Mouse (Mus musculus) hindlimb bud, embryonic 11.5 days (tissue): ENCODE data around the gene Lactbl1.

Experiments used
- DNase-seq: peaks from one replicate; pipeline ENCODE4 v3.0.0-alpha.2; 2012; ENCODE audit warnings: low read depth, low spot score; ENCODE audit errors: extremely low spot score

Gene Lactbl1

DNA sequence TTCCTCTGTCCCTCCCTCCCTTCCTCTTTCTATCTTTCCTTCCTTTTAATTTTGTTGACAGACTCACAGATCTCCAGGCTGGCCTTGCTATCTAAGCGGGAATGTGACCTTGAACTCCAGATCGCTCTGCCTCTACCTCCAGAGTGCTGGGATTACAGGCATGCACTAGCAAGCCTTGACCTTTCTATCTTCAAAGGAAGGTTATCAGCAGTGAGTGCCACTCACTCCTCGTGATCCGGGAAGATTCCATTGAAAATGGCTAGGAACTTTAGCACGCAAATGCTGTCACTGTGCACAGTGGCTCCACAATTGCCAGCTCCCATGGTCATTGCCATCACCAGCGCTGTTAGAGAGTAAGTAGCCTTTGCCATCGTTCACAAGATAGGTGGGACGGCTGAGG is 56.8 kb downstream of the Lactbl1 start:
- no peak for DNase-seq

DNA sequence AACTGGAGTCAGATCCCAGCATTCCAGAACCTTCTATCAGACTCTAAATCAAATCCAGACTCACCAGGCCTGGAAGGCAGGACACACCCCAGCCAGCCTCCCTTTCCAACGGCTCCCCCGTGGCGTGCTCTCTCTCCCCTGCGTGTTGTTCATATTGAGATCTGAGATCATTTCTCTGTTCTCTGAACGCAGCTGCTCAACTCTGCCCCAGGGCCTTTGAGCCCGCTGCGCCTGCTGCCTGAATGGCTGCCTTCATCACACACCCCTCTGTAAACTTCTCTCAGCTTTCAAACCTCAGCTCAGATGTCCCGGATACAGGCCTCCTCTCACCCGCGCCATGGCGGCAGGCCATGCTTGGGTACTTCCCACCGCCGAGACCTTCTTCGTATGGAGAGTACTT is 58.2 kb downstream of the Lactbl1 start:
- no peak for DNase-seq

DNA sequence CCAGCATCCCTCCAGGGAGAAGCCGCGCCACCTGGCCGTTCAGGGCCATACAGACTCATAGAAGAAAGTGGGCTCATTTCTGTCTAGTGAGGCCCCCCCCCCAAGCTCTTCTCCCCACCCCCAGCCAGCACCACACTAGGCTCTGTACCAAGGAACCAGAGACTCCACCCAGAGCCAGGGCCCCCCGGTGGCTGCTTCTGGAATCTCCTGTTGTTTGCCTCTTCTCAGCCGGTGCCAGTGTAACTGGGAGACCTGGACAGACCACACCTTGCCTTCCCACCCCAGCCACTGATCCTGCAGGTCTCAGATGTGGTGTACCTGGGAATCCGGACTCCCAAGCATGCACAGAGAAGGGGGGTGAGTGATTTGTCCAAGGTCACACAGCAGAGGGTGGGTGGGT is 62.1 kb downstream of the Lactbl1 start:
- DNase-seq, result no peak

GRCm38 (mm10) chr4:136685431-136685869 is 63.0 kb downstream of the Lactbl1 start:
- no peak for DNase-seq

DNA sequence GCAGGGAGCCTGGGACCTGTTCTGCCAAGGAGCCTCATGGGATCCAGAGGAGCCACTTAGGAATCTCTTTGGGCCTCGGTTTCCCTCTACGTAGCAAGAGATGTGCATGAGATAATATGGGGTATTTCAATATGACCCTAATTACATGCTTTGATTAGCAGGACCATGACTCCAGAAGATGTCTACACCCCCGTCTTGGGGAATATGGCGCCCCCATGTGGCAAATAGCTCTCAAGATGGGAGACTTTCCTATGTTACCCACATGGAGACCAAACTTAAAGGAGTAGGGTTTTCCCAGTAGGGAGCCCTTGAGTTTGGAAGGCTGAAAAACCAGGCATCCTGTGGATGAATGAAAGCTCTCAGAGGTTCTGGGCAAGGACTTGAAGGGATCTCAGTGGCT is 65.7 kb downstream of the Lactbl1 start:
- no peak for DNase-seq
